Mouse (Mus musculus) olfactory bulb, adult 2 months (tissue): ENCODE measurements around the gene Mest. TPM values are rescaled to one million over a fixed set of nuclear protein-coding genes. Genes with fewer than 3 reads are reported as not detected.

ENCODE experiments used
- H3K27ac ChIP-seq: fragments of 200-500 bp; 2 replicates; pipeline ENCODE4 v1.5.1; 2012; ENCODE audit warnings: low read depth, low read length; ENCODE audit not compliant: insufficient read depth
- H3K4me1 ChIP-seq: fragments of 200-500 bp; 2 replicates; pipeline ENCODE4 v1.6.1; 2012; ENCODE audit warnings: low read length; ENCODE audit not compliant: control insufficient read depth, insufficient read depth
- H3K4me3 ChIP-seq: fragments of 200-500 bp; 2 replicates; pipeline ENCODE4 v1.5.1; 2012; ENCODE audit warnings: mild to moderate bottlenecking, low read depth, low read length, moderate library complexity; ENCODE audit not compliant: insufficient read depth
- CTCF ChIP-seq: fragments of 200-500 bp; IDR thresholded peaks from 2 replicates; pipeline ENCODE4 v1.5.1; 2012; ENCODE audit warnings: low read depth, mild to moderate bottlenecking, low read length, moderate library complexity; ENCODE audit not compliant: insufficient read depth
- POLR2A ChIP-seq: fragments of 200-500 bp; IDR thresholded peaks from 2 replicates; pipeline ENCODE4 v1.6.1; 2012; ENCODE audit warnings: mild to moderate bottlenecking, low read depth, low read length, moderate library complexity; ENCODE audit not compliant: insufficient read depth
- WGBS: fragments of 180-500 bp; shearing (Covaris S2); methylation state at CpG from one replicate; pipeline ENCODE4 v1.1.7; 2018; 5-methylcytosine and 5-hydroxymethylcytosine counted together
- polyA plus RNA-seq: library from polyadenylated mRNA; stranded (reverse); fragments of >200 nt; gene quantifications from 2 replicates; pipeline ENCODE4 v1.2.4, GENCODE M21; 2012; ENCODE audit warnings: low replicate concordance; ENCODE audit not compliant: missing spikeins, insufficient read depth, insufficient read length

Gene Mest
- polyA plus RNA-seq, 1 experiment = not detected

DNA sequence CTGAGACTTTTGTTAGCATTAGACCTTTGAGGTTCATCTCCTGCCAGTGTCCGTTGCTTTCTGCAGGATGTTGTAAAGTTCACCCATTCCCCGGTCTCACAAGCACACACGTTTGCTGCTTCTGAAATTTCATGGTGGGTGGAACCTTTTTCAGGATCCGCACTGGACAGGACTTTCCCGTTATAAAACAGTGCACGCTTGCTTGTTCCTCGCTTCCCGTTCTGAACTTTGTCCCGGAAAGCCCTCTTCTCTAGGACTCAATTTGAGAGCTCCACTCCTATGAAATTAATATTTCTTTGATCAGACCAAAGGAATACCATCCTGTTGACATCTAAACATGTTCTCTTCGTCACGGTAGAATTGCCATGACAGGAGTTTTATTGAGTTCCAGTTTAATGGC, 9.5 kb upstream of the Mest start:
- no peak overlapping the region for H3K27ac ChIP-seq
- no peak overlapping the region for H3K4me3 ChIP-seq
- TF ChIP-seq POLR2A (no peak), CTCF (no peak)
- peaks cover 2% of the 10 kb centered on the region; the same call in 1 of the 2 replicates for H3K4me1 ChIP-seq
- WGBS = 92% methylated on average over 11 of the region's 11 CpGs

DNA sequence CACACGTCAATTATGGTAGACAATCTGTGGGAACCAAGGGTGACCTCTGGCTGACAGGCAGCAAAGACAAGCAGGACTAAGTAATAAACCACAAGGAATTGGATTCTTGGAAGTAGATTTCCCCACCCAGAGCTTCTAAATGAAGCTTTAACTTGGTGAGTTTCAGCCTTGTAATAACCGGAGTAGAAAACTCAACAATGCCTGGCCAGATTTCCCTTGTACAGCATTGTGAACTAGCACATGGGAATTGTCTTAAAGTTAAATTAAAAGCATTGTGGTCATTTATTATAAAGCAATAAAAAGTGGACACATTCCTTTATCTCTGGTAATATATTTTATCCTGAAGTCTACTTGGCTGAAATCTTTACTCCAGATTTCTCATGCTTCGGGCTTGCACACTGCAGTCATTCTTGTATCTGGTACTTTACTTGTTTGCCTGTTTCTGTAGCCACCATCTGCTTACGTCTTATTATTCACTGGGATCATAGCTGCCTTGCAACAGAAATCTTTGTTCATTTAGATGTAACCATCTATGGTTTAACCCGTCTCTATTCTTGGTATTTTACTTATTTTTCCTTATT, 8.4 kb upstream of the Mest start:
- Histone ChIP-seq H3K4me3 (no peak overlapping the region), H3K27ac (no peak overlapping the region), H3K4me1 (peaks cover 2% of the 10 kb centered on the region; the same call in 1 of the 2 replicates)
- no peak for TF ChIP-seq CTCF
- TF ChIP-seq POLR2A = no peak
- WGBS = 66% methylated on average over 5 of the region's 5 CpGs

DNA sequence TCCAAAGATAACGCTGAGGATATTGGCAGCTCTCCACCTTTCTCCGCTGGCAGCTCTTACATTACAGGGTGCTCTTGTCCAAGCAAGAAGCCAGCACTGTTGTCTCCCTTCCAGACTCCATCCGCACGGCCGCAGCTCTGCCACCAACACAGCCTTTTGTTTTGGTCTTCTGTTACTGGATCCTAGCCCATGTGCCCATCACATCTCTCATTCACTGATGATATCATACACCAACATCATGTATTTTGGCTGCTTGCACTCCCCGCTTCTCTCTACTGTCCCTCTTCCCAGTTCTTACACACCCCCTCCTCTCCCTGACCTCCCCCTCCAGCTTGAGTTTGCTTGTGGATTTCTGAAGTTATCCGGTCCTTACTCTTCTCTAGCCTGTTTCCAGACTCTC, 6.6 kb upstream of the Mest start:
- no peak overlapping the region for H3K4me3 ChIP-seq
- H3K4me1 ChIP-seq = peaks cover 5% of the 10 kb centered on the region
- no peak for TF ChIP-seq CTCF
- no peak for TF ChIP-seq POLR2A
- H3K27ac ChIP-seq = no peak overlapping the region
- WGBS = 61% methylated on average over 7 of the region's 7 CpGs

DNA sequence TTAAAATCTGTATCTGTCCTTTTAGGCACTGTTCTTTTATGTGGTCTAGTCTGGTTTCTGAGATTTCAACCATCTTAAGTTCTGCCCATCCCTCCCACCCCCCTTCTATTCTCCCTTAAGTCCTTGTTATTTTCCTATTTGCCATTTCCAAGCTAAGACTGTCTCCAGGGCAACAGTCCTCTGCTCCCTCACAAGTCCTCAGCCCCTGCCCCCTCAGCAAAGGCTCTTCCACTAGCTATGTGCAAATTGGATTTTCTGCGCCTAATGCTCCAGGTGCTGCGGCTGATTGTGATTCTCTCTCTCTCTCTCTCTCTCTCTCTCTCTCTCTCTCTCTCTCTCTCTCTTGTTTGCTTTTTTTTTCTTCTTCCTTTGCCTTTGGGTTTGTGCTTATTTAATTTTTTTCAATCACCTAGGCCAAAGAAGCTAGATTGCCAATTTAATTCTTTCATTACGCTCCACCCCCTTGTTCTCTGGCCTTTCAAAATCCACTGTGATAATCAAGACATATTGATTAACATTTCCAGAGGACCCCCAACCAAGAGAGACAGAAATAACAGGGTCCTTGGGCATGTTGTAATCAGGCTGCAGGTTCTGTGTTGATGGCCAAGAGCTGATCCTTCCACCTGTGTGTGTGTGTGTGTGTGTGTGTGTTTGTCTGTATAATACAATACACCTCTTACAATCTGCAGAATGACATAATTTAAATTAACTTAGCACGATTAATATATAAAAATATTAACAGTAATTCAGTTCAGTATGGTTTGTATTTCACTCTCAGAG, 772 bp upstream of the Mest start:
- Histone ChIP-seq H3K4me3 (no peak overlapping the region), H3K4me1 (peaks cover 10% of the 10 kb centered on the region), H3K27ac (no peak overlapping the region)
- WGBS = 49% methylated on average over 4 of the region's 4 CpGs
- TF ChIP-seq CTCF = no peak
- no peak for TF ChIP-seq POLR2A

DNA sequence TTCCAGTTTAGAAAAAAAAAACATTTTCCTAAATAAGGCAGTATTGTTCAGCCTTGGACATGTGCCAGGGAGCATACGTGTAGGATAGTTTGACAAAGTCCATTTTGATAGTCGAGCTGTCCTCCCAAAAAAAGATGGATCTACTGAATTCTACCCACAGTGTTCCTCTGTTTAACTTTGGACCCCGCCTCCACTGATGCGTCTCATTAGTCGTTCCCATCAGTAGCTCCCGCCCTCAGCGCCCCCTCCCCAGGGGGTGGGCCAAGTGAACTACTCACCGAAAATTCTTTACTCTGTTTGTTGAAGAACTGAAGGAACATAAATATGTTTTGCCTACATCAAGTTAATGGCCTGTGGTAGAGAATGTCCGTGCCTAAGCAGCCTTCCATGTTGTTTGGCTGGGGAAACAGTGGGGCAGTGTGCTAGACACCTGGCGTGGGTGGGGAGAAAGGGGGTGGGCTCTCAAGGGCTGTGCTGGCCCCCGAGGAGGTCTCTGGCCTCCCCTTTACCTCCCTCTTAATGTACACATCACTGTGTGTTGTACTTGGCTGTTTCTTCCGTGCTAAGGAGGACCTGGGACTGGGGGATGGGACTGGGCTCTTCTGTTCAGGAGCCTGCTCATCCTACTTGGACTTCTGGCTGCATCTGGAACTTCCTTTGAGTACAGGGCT, 7.1 kb downstream of the Mest start:
- 57% methylated on average over 12 of the region's 12 CpGs for WGBS
- TF ChIP-seq POLR2A (no peak), CTCF (no peak)

DNA sequence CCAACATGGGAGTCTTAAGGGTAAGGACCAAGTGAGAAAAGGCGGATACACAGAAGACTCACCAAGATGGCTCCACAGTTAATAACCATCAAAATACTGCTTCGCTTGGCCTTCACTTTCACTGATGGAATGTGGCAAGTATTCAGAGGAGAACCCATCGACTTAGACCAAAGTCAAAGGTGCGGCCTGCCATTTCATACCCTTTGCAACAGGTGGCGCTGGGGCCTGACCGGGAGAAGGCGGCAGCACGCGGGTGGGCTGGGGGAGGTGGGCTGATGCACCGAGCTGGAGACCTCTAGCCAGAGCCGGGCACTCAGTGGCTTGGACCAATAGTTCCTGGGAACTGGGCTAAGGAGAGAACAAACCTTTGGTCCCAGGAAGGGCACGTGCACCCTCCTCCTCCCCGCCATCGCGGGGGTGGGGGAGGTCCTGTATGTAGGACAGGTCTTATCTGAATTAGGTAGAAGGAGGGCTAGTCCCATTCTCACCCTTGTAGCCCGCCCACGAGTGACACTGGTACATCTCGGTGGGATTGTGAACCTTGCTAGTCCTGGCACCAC, 9.3 kb downstream of the Mest start:
- H3K4me3 ChIP-seq = no peak overlapping the region
- WGBS = 65% methylated on average over 18 of the region's 18 CpGs
- H3K4me1 ChIP-seq = peaks cover 2% of the 10 kb centered on the region; the same call in 1 of the 2 replicates
- no peak for TF ChIP-seq POLR2A
- TF ChIP-seq CTCF = no peak
- H3K27ac ChIP-seq = no peak overlapping the region

More for the DNA sequence above, 7.1 kb downstream of the Mest start:
- no peak overlapping the region for H3K4me3 ChIP-seq
- H3K27ac ChIP-seq = no peak overlapping the region
- peaks cover 2% of the 10 kb centered on the region; the same call in 1 of the 2 replicates for H3K4me1 ChIP-seq

DNA sequence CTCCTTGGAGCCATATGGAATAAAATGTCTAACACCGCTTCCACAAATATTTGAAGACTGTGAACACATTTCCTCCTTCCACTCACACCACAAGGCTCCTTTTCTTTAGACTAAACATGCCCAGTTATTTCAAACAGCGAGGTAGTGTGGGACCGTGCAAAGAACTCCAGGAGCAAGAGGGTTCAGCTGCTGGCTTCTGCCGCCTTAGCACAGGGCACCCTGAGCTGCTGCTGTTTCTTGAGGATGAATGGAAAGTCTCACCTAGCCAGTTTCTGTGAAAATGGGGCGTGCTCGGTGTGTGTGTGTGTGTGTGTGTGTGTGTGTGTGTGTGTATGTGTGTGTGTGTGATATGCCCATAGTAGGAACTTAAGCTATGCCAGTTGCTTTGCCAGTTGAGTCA, 11.1 kb downstream of the Mest start:
- no peak overlapping the region for H3K4me3 ChIP-seq
- H3K4me1 ChIP-seq = peaks cover 2% of the 10 kb centered on the region; the same call in 1 of the 2 replicates
- 69% methylated on average over 6 of the region's 6 CpGs for WGBS
- H3K27ac ChIP-seq = no peak overlapping the region
- TF ChIP-seq POLR2A (no peak), CTCF (no peak)

DNA sequence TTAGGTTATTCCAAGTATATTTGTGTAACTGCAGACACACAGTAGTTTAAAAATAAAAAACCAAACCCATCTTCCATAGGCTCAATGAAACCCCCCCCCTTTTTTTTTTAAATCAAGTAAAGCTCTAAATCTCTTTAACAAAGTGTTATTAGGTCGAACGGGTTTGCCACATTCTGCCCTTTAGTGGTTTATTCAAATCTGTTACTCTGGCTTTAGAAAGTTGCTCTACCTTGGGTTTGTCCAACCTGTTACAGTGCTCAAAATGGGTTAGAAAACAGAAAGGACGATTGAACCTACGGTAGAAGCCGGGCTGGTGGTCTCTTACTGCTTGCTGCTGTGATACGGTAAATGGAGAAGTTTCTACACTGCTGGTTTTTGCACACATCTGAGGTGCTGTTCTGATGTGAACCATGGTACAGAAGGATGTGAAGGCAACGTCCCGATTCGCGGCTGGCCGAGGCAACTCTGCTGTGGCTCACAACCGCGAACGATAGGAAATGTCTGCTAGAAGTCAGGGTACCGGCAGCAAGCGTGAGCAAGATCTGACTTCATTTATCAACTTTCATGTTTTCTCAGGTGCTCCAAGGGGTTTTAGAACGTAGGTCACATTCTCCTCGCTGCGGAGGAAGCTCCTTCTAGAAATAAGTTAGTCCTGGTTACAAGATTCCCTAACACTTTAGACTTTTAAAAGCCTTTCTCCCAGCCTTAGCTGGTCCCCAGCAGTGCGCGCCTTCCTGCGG, 11.8 kb downstream of the Mest start:
- Histone ChIP-seq H3K4me3 (no peak overlapping the region), H3K27ac (peak overlapping the region; percentile 25; the same call in 1 of the 2 replicates), H3K4me1 (peaks cover 2% of the 10 kb centered on the region; the same call in 1 of the 2 replicates)
- no peak for TF ChIP-seq POLR2A
- TF ChIP-seq CTCF = no peak
- 76% methylated on average over 22 of the region's 22 CpGs for WGBS
